Mouse (Mus musculus): Measurements from ENCODE around the gene Gal3st4. TPM values are rescaled to one million over a fixed set of nuclear protein-coding genes. Genes with fewer than 3 reads are reported as not detected.

Gene Gal3st4
- total RNA-seq (2021), result 1 to 10 TPM; 2.8 TPM
- long read RNA-seq, result 0 reads

DNA sequence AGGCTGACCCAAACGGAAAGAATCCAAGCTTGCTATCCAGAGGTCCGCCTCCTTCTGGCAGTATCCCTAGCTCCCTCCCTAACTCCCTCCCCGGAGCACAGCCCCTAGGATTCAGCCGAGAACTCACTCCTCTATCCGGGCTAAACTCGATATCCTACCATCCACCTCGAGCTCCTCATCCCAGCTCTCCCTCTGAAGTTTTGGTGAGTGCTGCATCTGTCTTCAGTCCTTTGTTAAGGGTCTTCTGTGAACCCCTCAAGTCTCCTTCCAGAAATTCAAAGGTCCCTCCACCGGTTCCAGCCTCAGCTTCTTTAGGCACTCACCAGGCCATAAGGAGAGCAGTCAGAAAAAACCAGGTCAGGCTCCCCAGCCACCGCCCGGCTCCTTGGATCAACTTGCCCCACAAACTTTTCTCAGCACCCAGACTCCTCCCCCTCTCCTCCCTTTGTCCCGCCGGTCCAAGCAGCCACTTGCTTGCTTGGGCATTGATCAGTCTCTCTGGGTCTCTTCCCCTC lies at the start of gene Gal3st4:
Gal3st4 (minus strand) TSS at position 432 of the 515 bp plus-strand sequence.
- no peak for DNase-seq (ENCODE audit: low spot score in 2 of 2)

DNA sequence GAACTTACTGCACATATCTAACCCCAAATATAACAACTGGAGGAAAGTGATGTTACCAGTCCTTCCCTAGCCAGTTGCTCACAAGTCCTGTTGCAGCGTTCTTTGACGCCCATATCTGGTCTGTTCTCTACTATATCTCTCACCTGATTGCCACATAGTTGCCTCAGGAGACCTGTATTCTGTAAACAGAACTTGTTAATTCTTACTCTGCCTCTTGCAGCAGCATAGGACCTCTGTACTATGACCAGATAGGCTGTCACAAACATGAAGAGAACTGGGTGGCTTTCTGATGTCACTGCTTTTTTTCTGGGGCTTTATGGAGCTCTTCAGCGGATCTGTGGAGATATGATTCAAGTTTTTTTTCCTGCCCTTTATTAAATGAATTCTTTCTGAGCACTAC lies 40.2 kb upstream of the Gal3st4 start:
- no peak for DNase-seq (ENCODE audit: low spot score in 2 of 2)

GRCm38 (mm10) chr5:138299613-138300012 lies 27.0 kb upstream of the Gal3st4 start:
- DNase-seq (ENCODE audit: low spot score in 2 of 2), result no peak

GRCm38 (mm10) chr5:138294158-138294557 lies 21.5 kb upstream of the Gal3st4 start:
- DNase-seq (ENCODE audit: low spot score in 2 of 2), result no peak

GRCm38 (mm10) chr5:138291638-138292037 lies 19.0 kb upstream of the Gal3st4 start:
- DNase-seq (ENCODE audit: low spot score in 2 of 2), result no peak

DNA sequence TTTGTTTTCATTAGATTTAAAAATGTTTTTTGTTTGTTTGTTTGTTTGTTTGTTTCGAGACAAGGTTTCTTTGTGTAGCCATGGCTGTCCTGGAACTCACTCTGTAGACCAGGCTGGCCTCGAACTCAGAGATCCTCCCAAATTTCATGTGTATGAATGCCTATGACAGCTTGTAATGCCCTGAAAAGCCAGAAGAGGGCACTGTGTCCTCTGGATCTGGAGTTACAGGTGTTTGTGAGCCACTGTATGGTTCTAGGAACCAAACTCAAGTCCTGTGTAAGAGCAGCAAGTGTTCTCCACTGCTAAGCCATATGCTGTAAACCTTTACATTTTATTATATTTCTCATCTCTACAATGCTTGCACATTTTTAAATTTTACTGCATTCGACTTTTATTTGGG lies 15.2 kb upstream of the Gal3st4 start:
- no peak for DNase-seq (ENCODE audit: low spot score in 2 of 2)

DNA sequence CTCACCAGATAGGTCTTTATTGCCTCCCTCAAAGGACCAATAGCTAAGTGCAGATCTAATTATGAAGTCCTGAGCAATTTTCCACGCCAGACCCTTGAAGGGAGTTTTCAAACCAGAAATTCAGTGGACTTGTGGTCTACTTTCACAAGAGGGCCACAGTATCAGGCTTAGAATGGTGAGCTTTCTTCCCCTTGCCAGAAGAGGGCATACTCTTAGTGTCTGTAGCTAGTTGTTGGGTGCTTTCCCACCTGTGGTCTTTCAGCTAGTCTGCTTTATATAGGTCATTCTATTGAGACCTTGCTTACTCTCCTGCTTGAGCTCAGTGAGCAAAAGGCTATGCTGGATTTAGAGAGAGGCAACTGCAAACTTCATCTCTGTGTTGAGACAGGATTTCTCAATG lies 10.9 kb upstream of the Gal3st4 start:
- no peak for DNase-seq (ENCODE audit: low spot score in 2 of 2)

GRCm38 (mm10) chr5:138281798-138282197 lies 9.2 kb upstream of the Gal3st4 start:
- no peak for DNase-seq (ENCODE audit: low spot score in 2 of 2)

- peak in 1 of 2 experiments; percentile 11 for DNase-seq (ENCODE audit: low spot score in 2 of 2)
These were observed 8.2 kb upstream of the Gal3st4 start for GRCm38 (mm10) chr5:138280829-138281228.

GRCm38 (mm10) chr5:138280425-138280768 lies 7.8 kb upstream of the Gal3st4 start:
- no peak for DNase-seq (ENCODE audit: low spot score in 2 of 2)

GRCm38 (mm10) chr5:138279585-138280424 lies 7.2 kb upstream of the Gal3st4 start, which contains the start of the genes Gm43720, Gpc2 and Stag3:
Gene Gm43720, minus strand, starts transcription at chr5:138279958.
Gene Gpc2, minus strand, starts transcription at chr5:138280005.
Gene Stag3, plus strand, starts transcription at chr5:138280240.
- peak; percentile 87 to 91 for DNase-seq (ENCODE audit: low spot score in 2 of 2)

- DNase-seq (ENCODE audit: low spot score in 2 of 2), result no peak
These were observed 5.4 kb upstream of the Gal3st4 start for GRCm38 (mm10) chr5:138277994-138278393.

DNA sequence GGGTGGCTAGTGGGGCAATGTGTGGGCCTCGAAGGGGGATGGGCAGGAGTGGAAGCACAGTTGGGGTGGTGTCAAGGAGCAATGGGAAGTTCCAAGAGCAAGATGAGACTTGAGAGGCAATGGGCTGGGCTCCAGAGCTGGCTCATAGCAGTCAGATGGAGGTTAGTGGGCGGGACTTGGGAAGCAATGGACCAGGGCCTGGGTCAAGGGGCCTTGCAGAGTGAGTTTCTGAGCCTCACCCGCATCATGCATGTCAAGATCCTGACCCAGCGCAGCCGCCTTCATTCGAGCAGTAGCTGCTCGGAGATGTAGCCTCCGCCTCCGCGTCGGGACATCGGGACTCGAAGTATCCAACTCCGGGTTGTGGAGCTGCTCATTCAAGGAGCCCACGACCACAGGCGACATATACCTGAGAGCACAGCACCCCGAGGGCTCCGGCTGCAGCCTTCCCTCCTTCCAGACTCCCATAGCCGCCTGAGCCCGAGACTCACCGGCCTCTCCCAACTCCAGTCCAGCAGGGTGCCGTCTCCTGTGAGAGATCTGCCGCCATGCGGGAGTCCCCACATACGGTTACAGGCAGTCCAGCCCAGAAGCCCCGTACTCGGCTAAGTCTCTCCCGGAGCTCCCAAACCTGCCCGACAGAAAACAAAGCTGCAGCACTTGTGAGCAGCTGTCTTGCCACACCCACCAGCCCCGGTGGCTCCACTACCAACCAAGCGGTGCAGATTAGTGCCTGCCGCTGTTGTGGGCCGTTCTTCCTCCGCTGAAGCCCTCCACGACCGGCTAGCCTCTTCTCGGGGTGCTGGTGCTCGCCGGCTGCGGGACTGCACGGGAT lies 2.8 kb upstream of the Gal3st4 start:
- DNase-seq (ENCODE audit: low spot score in 2 of 2), result no peak

DNA sequence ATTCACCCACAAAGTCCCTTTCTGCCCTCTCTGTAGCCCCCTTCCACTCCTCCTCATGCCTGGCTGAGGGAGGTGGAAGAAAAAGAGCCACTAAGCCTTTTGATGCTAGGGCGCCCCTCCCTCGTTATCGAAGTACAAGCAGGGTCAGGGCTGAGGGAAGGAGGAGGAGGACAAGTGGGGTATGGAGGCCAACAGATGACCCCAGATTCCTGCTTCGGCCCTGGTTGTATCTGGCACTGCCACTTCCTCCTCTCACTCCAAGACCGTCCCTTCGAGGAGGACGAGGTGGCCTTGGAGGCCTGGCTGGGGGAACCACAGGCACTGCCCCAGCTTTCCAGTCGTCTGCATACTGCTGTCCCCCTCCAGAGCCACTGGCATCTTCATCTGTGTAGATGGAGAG lies 1.5 kb upstream of the Gal3st4 start:
- DNase-seq (ENCODE audit: low spot score in 2 of 2), result no peak

DNA sequence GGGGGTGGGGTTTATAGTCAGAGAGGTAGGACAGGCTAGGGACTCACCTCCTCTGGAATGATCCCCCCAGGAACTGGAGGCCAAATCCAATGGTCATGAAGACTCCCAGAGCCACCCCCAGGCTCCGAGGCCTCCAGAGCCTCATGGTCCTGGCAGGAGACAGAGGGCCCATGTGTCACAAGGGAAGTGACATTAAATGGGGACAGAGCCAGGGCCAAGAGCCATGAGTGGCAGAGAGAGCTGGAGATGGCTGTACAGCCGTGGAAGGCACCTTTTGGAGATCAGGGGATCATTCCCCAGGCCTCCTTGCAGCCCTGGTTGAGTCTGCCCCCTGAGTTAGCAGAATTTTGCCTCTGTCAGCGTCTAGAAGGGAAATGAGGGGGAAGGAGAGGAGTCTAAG lies 1.4 kb downstream of the Gal3st4 start:
- no peak for DNase-seq (ENCODE audit: low spot score in 2 of 2)

GRCm38 (mm10) chr5:138268980-138269379 lies 3.7 kb downstream of the Gal3st4 start:
- no peak for DNase-seq (ENCODE audit: low spot score in 2 of 2)

- DNase-seq (ENCODE audit: low spot score in 2 of 2), result no peak
These were observed 5.5 kb downstream of the Gal3st4 start for GRCm38 (mm10) chr5:138267114-138267513.

GRCm38 (mm10) chr5:138265712-138266111 lies 6.9 kb downstream of the Gal3st4 start:
- no peak for DNase-seq (ENCODE audit: low spot score in 2 of 2)

GRCm38 (mm10) chr5:138264207-138264578 lies 8.4 kb downstream of the Gal3st4 start:
- peak in 1 of 2 experiments; percentile 19 for DNase-seq (ENCODE audit: low spot score in 2 of 2)

GRCm38 (mm10) chr5:138263260-138264206 lies 9.1 kb downstream of the Gal3st4 start, which contains the start of gene BC037034:
Gene BC037034, minus strand, starts transcription at chr5:138264033.
- DNase-seq (ENCODE audit: low spot score in 2 of 2), result peak; percentile 90 to 93
